In the genomic region with DNA sequence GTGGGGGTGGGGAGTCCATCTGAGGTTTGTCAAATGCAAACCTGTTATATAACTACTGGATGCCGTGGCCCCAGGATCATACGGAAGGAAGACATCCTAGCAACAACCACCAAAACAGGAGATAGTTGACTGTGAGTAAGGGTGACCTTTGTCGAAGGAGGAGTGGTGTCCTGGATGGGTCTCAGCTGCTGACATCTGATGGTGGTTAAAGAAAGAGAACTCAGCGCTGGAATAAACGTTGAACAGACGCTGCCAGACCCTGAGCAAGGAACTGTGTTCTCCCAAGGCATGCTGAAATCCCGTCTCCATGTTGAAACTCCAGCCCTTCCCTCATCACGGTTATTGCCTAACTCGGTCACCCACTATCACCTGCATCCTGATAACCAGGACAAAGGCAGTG, we compare ENCODE assay signal across 28 mouse cellular contexts. TPM values are rescaled to one million over a fixed set of nuclear protein-coding genes. Genes with fewer than 3 reads are reported as not detected.
"Had no signal": no experiment of that assay in that cellular context is flagged by ENCODE, and none has a peak within 500 bp of the region (broad histone marks: within the 10 kb centered on the region; RNA-seq: fewer than 3 reads in every experiment).

No protein-coding gene starts in this region.

- H3K9me3 ChIP-seq: hindbrain, embryonic 15.5 days; limb, embryonic 12.5 days; limb, embryonic 15.5 days; liver, embryonic 13.5 days; lung, embryonic 15.5 days; midbrain, embryonic 13.5 days; stomach, embryonic 15.5 days had no signal

- H3K4me1 ChIP-seq: hindbrain, embryonic 15.5 days; limb, embryonic 12.5 days; limb, embryonic 15.5 days; midbrain, embryonic 13.5 days; stomach, embryonic 15.5 days had no signal

- ATAC-seq: intestine, postnatal 0 days; midbrain, embryonic 13.5 days had no signal

- H3K36me3 ChIP-seq: hindbrain, embryonic 15.5 days; limb, embryonic 12.5 days; limb, embryonic 15.5 days; liver, embryonic 13.5 days; lung, embryonic 15.5 days; midbrain, embryonic 13.5 days; stomach, embryonic 15.5 days had no signal

- DNase-seq: kidney, adult 2 months; kidney, postnatal 10 days; kidney, postnatal 36 days; left cerebral cortex, postnatal 4 days; liver, embryonic 13.5 days; spleen, adult 18-20 months; thymus, adult 2 months; thymus, postnatal 14 days; thymus, postnatal 4 days had no signal

- H3K27me3 ChIP-seq: hindbrain, embryonic 15.5 days; limb, embryonic 12.5 days; limb, embryonic 15.5 days; liver, embryonic 13.5 days; lung, embryonic 15.5 days; midbrain, embryonic 13.5 days; stomach, embryonic 15.5 days had no signal

- H3K4me2 ChIP-seq: hindbrain, embryonic 15.5 days; limb, embryonic 12.5 days; limb, embryonic 15.5 days; liver, embryonic 13.5 days; lung, embryonic 15.5 days; midbrain, embryonic 13.5 days; stomach, embryonic 15.5 days had no signal

- H3K27ac ChIP-seq: hindbrain, embryonic 15.5 days; limb, embryonic 12.5 days; limb, embryonic 15.5 days; liver, embryonic 13.5 days; lung, embryonic 15.5 days; macrophage; midbrain, embryonic 13.5 days; stomach, embryonic 15.5 days had no signal

- H3K9ac ChIP-seq: hindbrain, embryonic 15.5 days; limb, embryonic 12.5 days; limb, embryonic 15.5 days; liver, embryonic 13.5 days; lung, embryonic 15.5 days; midbrain, embryonic 13.5 days; stomach, embryonic 15.5 days had no signal

- H3K4me3 ChIP-seq: hindbrain, embryonic 15.5 days; limb, embryonic 12.5 days; limb, embryonic 15.5 days; liver, embryonic 13.5 days; lung, embryonic 15.5 days; midbrain, embryonic 13.5 days; stomach, embryonic 15.5 days had no signal

RNA-seq across cellular contexts. Expression of gene Fcamr, which starts 41.0 kb away (rescaled TPM):
- total RNA-seq: layer of hippocampus, adult 8-10 months; layer of hippocampus, postnatal 10 days; left cerebral cortex, adult 8-10 months; left cerebral cortex, postnatal 14 days; left cerebral cortex, postnatal 4 days; megakaryocyte, adult 5-6 weeks; midbrain, postnatal 0 days had no signal
- polyA plus RNA-seq: hindbrain, embryonic 15.5 days; kidney, embryonic 14.5 days; limb, embryonic 12.5 days; liver, embryonic 13.5 days; liver, embryonic 16.5 days; lung, embryonic 15.5 days; macrophage; midbrain, embryonic 13.5 days; midbrain, postnatal 0 days; neural tube, embryonic 11.5 days; neural tube, embryonic 14.5 days had no signal

RNA-seq across cellular contexts. Expression of gene Gm29427, which starts 44.1 kb away (rescaled TPM):
- total RNA-seq: layer of hippocampus, postnatal 10 days; left cerebral cortex, postnatal 4 days; megakaryocyte, adult 5-6 weeks; midbrain, postnatal 0 days had no signal
- polyA plus RNA-seq: hindbrain, embryonic 15.5 days; intestine, embryonic 14.5 days; kidney, adult 2 months; kidney, embryonic 14.5 days; limb, embryonic 12.5 days; limb, embryonic 15.5 days; liver, embryonic 13.5 days; liver, embryonic 16.5 days; lung, embryonic 15.5 days; macrophage; midbrain, postnatal 0 days; neural tube, embryonic 11.5 days; neural tube, embryonic 14.5 days; stomach, embryonic 15.5 days had no signal
